Mouse (Mus musculus): ENCODE data around the gene Nfib. TPM values are rescaled to one million over a fixed set of nuclear protein-coding genes. Genes with fewer than 3 reads are reported as not detected.

The Nfib gene
- polyA plus RNA-seq, 1 experiment, result 7.7 TPM

- no peaks in the 10 kb centered on the region for H3K36me3 ChIP-seq (ENCODE audit: control insufficient read depth, insufficient read depth)
- no peaks in the 10 kb centered on the region for H3K79me2 ChIP-seq (ENCODE audit: control insufficient read depth, insufficient read depth)
- H3K27me3 ChIP-seq (ENCODE audit: control insufficient read depth, insufficient read depth, insufficient read length), result no peaks in the 10 kb centered on the region
- TF ChIP-seq REST (IDR thresholded peaks at IDR 0.05; ENCODE audit: insufficient read depth, insufficient read length) (no peak), MYOD1 (IDR thresholded peaks at IDR 0.05; ENCODE audit: control insufficient read depth in 1 of 3, insufficient read length in 2 of 3, low read depth in 2 of 3) (no peak), MYOG (IDR thresholded peaks at IDR 0.05; ENCODE audit: control insufficient read depth in 1 of 3, insufficient read depth in 1 of 3, insufficient read length in 2 of 3, low read depth in 2 of 3) (no peak), USF1 (IDR thresholded peaks at IDR 0.05; ENCODE audit: low read depth) (no peak), CEBPB (IDR thresholded peaks at IDR 0.05; ENCODE audit: insufficient read depth, poor library complexity, severe bottlenecking) (no peak), SRF (IDR thresholded peaks at IDR 0.05; ENCODE audit: control insufficient read depth, insufficient read length, low read depth) (no peak), TCF3 (IDR thresholded peaks at IDR 0.05; ENCODE audit: insufficient read length, low read depth) (no peak)
- H3K4me3 ChIP-seq, result no peak overlapping the region
- no peak overlapping the region for H3K4me2 ChIP-seq (ENCODE audit: low read depth)
- H3ac ChIP-seq (ENCODE audit: control insufficient read depth, insufficient read length), result no peak overlapping the region
These were observed 162.7 kb downstream of the Nfib start for GRCm38 (mm10) chr4:82542656-82543397.

GRCm38 (mm10) chr4:82541894-82542510 lies 163.5 kb downstream of the Nfib start:
- TF ChIP-seq TCF3 (IDR thresholded peaks at IDR 0.05; ENCODE audit: insufficient read length, low read depth), result no peak
- no peak for TF ChIP-seq POLR2AphosphoS2 (IDR thresholded peaks at IDR 0.05; ENCODE audit: insufficient read length, low read depth)
- no peak for TF ChIP-seq REST (IDR thresholded peaks at IDR 0.05; ENCODE audit: insufficient read depth, insufficient read length)
- no peak for TF ChIP-seq CEBPB (IDR thresholded peaks at IDR 0.05; ENCODE audit: insufficient read depth, poor library complexity, severe bottlenecking)
- no peak for TF ChIP-seq MAX (IDR thresholded peaks at IDR 0.05; ENCODE audit: low read depth)
- no peak for TF ChIP-seq E2F4 (IDR thresholded peaks at IDR 0.05; ENCODE audit: insufficient read depth)
- TF ChIP-seq USF1 (IDR thresholded peaks at IDR 0.05; ENCODE audit: low read depth), result no peak
- TF ChIP-seq SRF (IDR thresholded peaks at IDR 0.05; ENCODE audit: control insufficient read depth, insufficient read length, low read depth), result no peak
- no peak for TF ChIP-seq POLR2A (IDR thresholded peaks at IDR 0.05; ENCODE audit: insufficient read length, low read depth)
- TF ChIP-seq MYOG (IDR thresholded peaks at IDR 0.05; ENCODE audit: control insufficient read depth in 1 of 3, insufficient read depth in 1 of 3, insufficient read length in 2 of 3, low read depth in 2 of 3), result no peak
- TF ChIP-seq TCF12 (IDR thresholded peaks at IDR 0.05; ENCODE audit: insufficient read depth, poor library complexity, severe bottlenecking), result no peak
- TF ChIP-seq MYOD1 (IDR thresholded peaks at IDR 0.05; ENCODE audit: control insufficient read depth in 1 of 3, insufficient read length in 2 of 3, low read depth in 2 of 3), result no peak
- H3K4me2 ChIP-seq (ENCODE audit: low read depth), result no peak overlapping the region
- H3K36me3 ChIP-seq (ENCODE audit: control insufficient read depth, insufficient read depth), result no peaks in the 10 kb centered on the region
- no peaks in the 10 kb centered on the region for H3K79me2 ChIP-seq (ENCODE audit: control insufficient read depth, insufficient read depth)
- no peak overlapping the region for H3K4me3 ChIP-seq
- no peaks in the 10 kb centered on the region for H3K27me3 ChIP-seq (ENCODE audit: control insufficient read depth, insufficient read depth, insufficient read length)
- H3ac ChIP-seq (ENCODE audit: control insufficient read depth, insufficient read length), result no peak overlapping the region

- H3K36me3 ChIP-seq (ENCODE audit: control insufficient read depth, insufficient read depth), result no peaks in the 10 kb centered on the region
- H3ac ChIP-seq (ENCODE audit: control insufficient read depth, insufficient read length), result no peak overlapping the region
- H3K4me3 ChIP-seq, result no peak overlapping the region
- no peaks in the 10 kb centered on the region for H3K27me3 ChIP-seq (ENCODE audit: control insufficient read depth, insufficient read depth, insufficient read length)
- H3K4me2 ChIP-seq (ENCODE audit: low read depth), result no peak overlapping the region
- TF ChIP-seq POLR2AphosphoS2 (IDR thresholded peaks at IDR 0.05; ENCODE audit: insufficient read length, low read depth), result no peak
- TF ChIP-seq TCF3 (IDR thresholded peaks at IDR 0.05; ENCODE audit: insufficient read length, low read depth), result no peak
- TF ChIP-seq MYOG (IDR thresholded peaks at IDR 0.05; ENCODE audit: control insufficient read depth in 1 of 3, insufficient read depth in 1 of 3, insufficient read length in 2 of 3, low read depth in 2 of 3), result no peak
- TF ChIP-seq REST (IDR thresholded peaks at IDR 0.05; ENCODE audit: insufficient read depth, insufficient read length), result no peak
- TF ChIP-seq USF1 (IDR thresholded peaks at IDR 0.05; ENCODE audit: low read depth), result no peak
- no peak for TF ChIP-seq POLR2A (IDR thresholded peaks at IDR 0.05; ENCODE audit: insufficient read length, low read depth)
- TF ChIP-seq TCF12 (IDR thresholded peaks at IDR 0.05; ENCODE audit: insufficient read depth, poor library complexity, severe bottlenecking), result no peak
- TF ChIP-seq MAX (IDR thresholded peaks at IDR 0.05; ENCODE audit: low read depth), result no peak
- no peak for TF ChIP-seq E2F4 (IDR thresholded peaks at IDR 0.05; ENCODE audit: insufficient read depth)
- no peak for TF ChIP-seq MYOD1 (IDR thresholded peaks at IDR 0.05; ENCODE audit: control insufficient read depth in 1 of 3, insufficient read length in 2 of 3, low read depth in 2 of 3)
- TF ChIP-seq SRF (IDR thresholded peaks at IDR 0.05; ENCODE audit: control insufficient read depth, insufficient read length, low read depth), result no peak
- no peak for TF ChIP-seq CEBPB (IDR thresholded peaks at IDR 0.05; ENCODE audit: insufficient read depth, poor library complexity, severe bottlenecking)
- H3K79me2 ChIP-seq (ENCODE audit: control insufficient read depth, insufficient read depth), result no peaks in the 10 kb centered on the region
These were observed 165.0 kb downstream of the Nfib start for GRCm38 (mm10) chr4:82540466-82540990.

- TF ChIP-seq TCF12 (IDR thresholded peaks at IDR 0.05; ENCODE audit: insufficient read depth, poor library complexity, severe bottlenecking), result no peak
- no peak for TF ChIP-seq MYOG (IDR thresholded peaks at IDR 0.05; ENCODE audit: control insufficient read depth in 1 of 3, insufficient read depth in 1 of 3, insufficient read length in 2 of 3, low read depth in 2 of 3)
- H3K27me3 ChIP-seq (ENCODE audit: control insufficient read depth, insufficient read depth, insufficient read length), result no peaks in the 10 kb centered on the region
- no peak overlapping the region for H3K4me3 ChIP-seq
- H3K36me3 ChIP-seq (ENCODE audit: control insufficient read depth, insufficient read depth), result no peaks in the 10 kb centered on the region
- no peak overlapping the region for H3ac ChIP-seq (ENCODE audit: control insufficient read depth, insufficient read length)
- H3K79me2 ChIP-seq (ENCODE audit: control insufficient read depth, insufficient read depth), result no peaks in the 10 kb centered on the region
- no peak overlapping the region for H3K4me2 ChIP-seq (ENCODE audit: low read depth)
These were observed 165.5 kb downstream of the Nfib start for GRCm38 (mm10) chr4:82540048-82540410.

Data from myocyte (in vitro differentiated cells).